Mouse (Mus musculus) embryo, embryonic 11 days (tissue): ENCODE measurements around the gene Eif3b.

Source experiments
- DNase-seq: peaks from one replicate; pipeline ENCODE4 v3.0.0-alpha.2; 2015

The Eif3b gene

GRCm38 (mm10) chr5:140491142-140491541, 72.0 kb downstream of the Eif3b start:
- DNase-seq: no peak

- DNase-seq: no peak
Observed at GRCm38 (mm10) chr5:140492684-140493233, 73.6 kb downstream of the Eif3b start.
